Mouse (Mus musculus): ENCODE data around the gene Gm1673. TPM values are rescaled to one million over a fixed set of nuclear protein-coding genes. Genes with fewer than 3 reads are reported as not detected.

Gene Gm1673
- polyA plus RNA-seq, 1 experiment from 2014 or later: 61.2 TPM

Other genes with a start within 250 kb of the Gm1673 start
- 42.5 and 49.5 TPM in 2 replicates for gene Letm1, start 200.6 kb upstream of the Gm1673 start, polyA plus RNA-seq (2015; fragmentation: Nextera tagmentation; extraction: Ambion mirVana)
- gene Nsd2, start 162.7 kb upstream of the Gm1673 start, polyA plus RNA-seq (2015; fragmentation: Nextera tagmentation; extraction: Ambion mirVana): 38.8 and 41.3 TPM in 2 replicates
- gene Nelfa, start 47.0 kb upstream of the Gm1673 start, polyA plus RNA-seq (2015; fragmentation: Nextera tagmentation; extraction: Ambion mirVana): 49.3 and 51.3 TPM in 2 replicates
- gene Nat8l, start 12.6 kb downstream of the Gm1673 start, polyA plus RNA-seq (2015; fragmentation: Nextera tagmentation; extraction: Ambion mirVana): 0.29 and 0.34 TPM in 2 replicates
- 0.51 and 0.84 TPM in 2 replicates for gene Poln, start 186.0 kb downstream of the Gm1673 start, polyA plus RNA-seq (2015; fragmentation: Nextera tagmentation; extraction: Ambion mirVana)
- gene Haus3, start 186.1 kb downstream of the Gm1673 start, polyA plus RNA-seq (2015; fragmentation: Nextera tagmentation; extraction: Ambion mirVana): 30.1 and 34.4 TPM in 2 replicates
- 18.7 and 19.4 TPM in 2 replicates for gene Mxd4, start 204.3 kb downstream of the Gm1673 start, polyA plus RNA-seq (2015; fragmentation: Nextera tagmentation; extraction: Ambion mirVana)